Mouse (Mus musculus): ENCODE data around the gene Eef1g.
A peak's percentile ranks its signal among the peaks of the same experiment; 100 is the strongest.
"Not testable (repeated sequence)": the region's sequence is repeated elsewhere in the genome, so short reads cannot be mapped to it uniquely, and the experiment has no call there.

The Eef1g gene

GRCm38 (mm10) chr19:8944750-8945149 lies 22.1 kb upstream of the Eef1g start:
- DNase-seq (ENCODE audit: low read depth, low spot score): peak; percentile 86

GRCm38 (mm10) chr19:8945251-8945650 lies 21.6 kb upstream of the Eef1g start:
- DNase-seq (ENCODE audit: low read depth, low spot score): no peak

GRCm38 (mm10) chr19:8946929-8947328 lies 19.9 kb upstream of the Eef1g start:
- no peak for DNase-seq (ENCODE audit: low read depth, low spot score)

GRCm38 (mm10) chr19:8950190-8950589 lies 16.7 kb upstream of the Eef1g start:
- no peak for DNase-seq (ENCODE audit: low read depth, low spot score)

GRCm38 (mm10) chr19:8952241-8952640 lies 14.6 kb upstream of the Eef1g start:
- no peak for DNase-seq (ENCODE audit: low read depth, low spot score)

- peak; percentile 96 for DNase-seq (ENCODE audit: low read depth, low spot score)
These were observed 13.5 kb upstream of the Eef1g start, which contains the start of gene Tut1 for GRCm38 (mm10) chr19:8953135-8954039. Tut1 (plus strand) TSS chr19:8953847.

GRCm38 (mm10) chr19:8954171-8954570 lies 12.7 kb upstream of the Eef1g start:
- no peak for DNase-seq (ENCODE audit: low read depth, low spot score)

GRCm38 (mm10) chr19:8962256-8962655 lies 4.6 kb upstream of the Eef1g start:
- DNase-seq (ENCODE audit: low read depth, low spot score): no peak

- DNase-seq (ENCODE audit: low read depth, low spot score): no peak
These were observed 1.8 kb upstream of the Eef1g start for GRCm38 (mm10) chr19:8965075-8965474.

- no peak for DNase-seq (ENCODE audit: low read depth, low spot score)
These were observed 1.1 kb upstream of the Eef1g start for GRCm38 (mm10) chr19:8965771-8966170.

- no peak for DNase-seq (ENCODE audit: low read depth, low spot score)
These were observed 647 bp upstream of the Eef1g start for GRCm38 (mm10) chr19:8966198-8966589.

GRCm38 (mm10) chr19:8967373-8967743 lies 517 bp downstream of the Eef1g start:
- no peak for DNase-seq (ENCODE audit: low read depth, low spot score)

GRCm38 (mm10) chr19:8967893-8968292 lies 1.1 kb downstream of the Eef1g start:
- DNase-seq (ENCODE audit: low read depth, low spot score): no peak

GRCm38 (mm10) chr19:8972491-8972890 lies 5.7 kb downstream of the Eef1g start:
- DNase-seq (ENCODE audit: low read depth, low spot score): not testable (repeated sequence)

GRCm38 (mm10) chr19:8974638-8975037 lies 7.8 kb downstream of the Eef1g start:
- DNase-seq (ENCODE audit: low read depth, low spot score): no peak

- DNase-seq (ENCODE audit: low read depth, low spot score): no peak
These were observed 8.7 kb downstream of the Eef1g start for GRCm38 (mm10) chr19:8975491-8975890.

- peak; percentile 66 for DNase-seq (ENCODE audit: low read depth, low spot score)
These were observed 9.7 kb downstream of the Eef1g start for GRCm38 (mm10) chr19:8976535-8976934.

- no peak for DNase-seq (ENCODE audit: low read depth, low spot score)
These were observed 13.9 kb downstream of the Eef1g start for GRCm38 (mm10) chr19:8980771-8981170.

GRCm38 (mm10) chr19:8981450-8982168 lies 14.8 kb downstream of the Eef1g start:
- no peak for DNase-seq (ENCODE audit: low read depth, low spot score)

- no peak for DNase-seq (ENCODE audit: low read depth, low spot score)
These were observed 15.7 kb downstream of the Eef1g start for GRCm38 (mm10) chr19:8982303-8983149.

- no peak for DNase-seq (ENCODE audit: low read depth, low spot score)
These were observed 16.4 kb downstream of the Eef1g start for GRCm38 (mm10) chr19:8983150-8983650.

All from mesoderm, embryonic 11.5 days (tissue).